Mouse (Mus musculus) CH12.LX (cell line): Measurements from ENCODE around the gene 4931422A03Rik. TPM values are rescaled to one million over a fixed set of nuclear protein-coding genes. Genes with fewer than 3 reads are reported as not detected.
A peak's percentile ranks its signal among the peaks of the same experiment; 100 is the strongest.
"Not testable (repeated sequence)": the region's sequence is repeated elsewhere in the genome, so short reads cannot be mapped to it uniquely, and the experiment has no call there.

Experiments used
- DNase-seq: peaks from one replicate; pipeline ENCODE4 v3.0.0-alpha.2; 2013; ENCODE audit errors: extremely low read depth
- H3K27ac ChIP-seq: 2 replicates; pipeline ENCODE4 v1.5.1; 2012; ENCODE audit warnings: low read depth, mild to moderate bottlenecking, control low read depth, moderate library complexity; ENCODE audit not compliant: insufficient read depth
- H3K27me3 ChIP-seq: replicated peaks from 2 replicates; pipeline ENCODE3; 2012; ENCODE audit warnings: inconsistent platforms
- H3K36me3 ChIP-seq, 2 experiments: replicated peaks in 1 of 2; 2 replicates each; pipeline versions ENCODE3 to v1.6.1; 2012; ENCODE audit warnings: inconsistent platforms in 1 of 2, low read length in 1 of 2, mild to moderate bottlenecking in 1 of 2, mixed read lengths in 1 of 2, moderate library complexity in 1 of 2; ENCODE audit not compliant: control insufficient read depth in 1 of 2, insufficient read depth in 1 of 2
- H3K4me1 ChIP-seq, 2 experiments: 2 replicates each; pipeline ENCODE4 v1.6.1; 2012; ENCODE audit warnings: inconsistent platforms in 1 of 2, moderate library complexity in 1 of 2; ENCODE audit not compliant: insufficient read depth in 2 of 2, control insufficient read depth in 1 of 2
- H3K4me2 ChIP-seq: 2 replicates; pipeline ENCODE4 v1.6.1; 2012; ENCODE audit warnings: low read depth, mild to moderate bottlenecking, control low read depth; ENCODE audit not compliant: poor library complexity, insufficient read depth, severe bottlenecking
- H3K4me3 ChIP-seq, 3 experiments: fragments of 150-350 bp in 1 of 3; sonication (generic) in 1 of 3; replicated peaks in 1 of 3; 2 replicates each; pipeline versions ENCODE3 to v1.5.1; 2011 to 2012; ENCODE audit warnings: low read depth in 2 of 3, low read length in 2 of 3, mild to moderate bottlenecking in 2 of 3, moderate library complexity in 2 of 3, control low read depth in 1 of 3, improper control_type of control experiment in 1 of 3, inconsistent platforms in 1 of 3, mixed read lengths in 1 of 3; ENCODE audit not compliant: poor library complexity in 1 of 3
- H3K79me2 ChIP-seq: replicated peaks from 2 replicates; pipeline ENCODE4 v1.6.1; 2012; ENCODE audit warnings: mild to moderate bottlenecking, moderate library complexity; ENCODE audit not compliant: control insufficient read depth, poor library complexity, insufficient read depth, severe bottlenecking; ENCODE audit errors: extremely low read depth
- H3K9ac ChIP-seq: 2 replicates; pipeline ENCODE4 v1.6.1; 2012; ENCODE audit warnings: low read depth, mild to moderate bottlenecking, control low read depth, moderate library complexity; ENCODE audit not compliant: insufficient read depth
- H3K9me3 ChIP-seq: replicated peaks from 2 replicates; pipeline ENCODE3; 2012; ENCODE audit warnings: low read length, inconsistent platforms, mixed read lengths
- CTCF ChIP-seq, 2 experiments: IDR thresholded peaks in 1 of 2; conservative IDR thresholded peaks in 1 of 2; 2 replicates each; pipeline ENCODE4 v1.5.1; 2011 to 2012; ENCODE audit warnings: low read depth in 2 of 2, low read length in 2 of 2, improper control_type of control experiment in 1 of 2, inconsistent platforms in 1 of 2, mild to moderate bottlenecking in 1 of 2, moderate library complexity in 1 of 2
- JUN ChIP-seq: IDR thresholded peaks from 2 replicates; pipeline ENCODE4 v1.6.1; 2011; ENCODE audit warnings: low read depth, mild to moderate bottlenecking, low read length, improper control_type of control experiment, moderate library complexity; ENCODE audit not compliant: insufficient read depth
- MAFK ChIP-seq: IDR thresholded peaks from 2 replicates; pipeline ENCODE4 v1.6.1; 2011; ENCODE audit warnings: low read length, improper control_type of control experiment; ENCODE audit not compliant: insufficient replicate concordance
- MAX ChIP-seq: IDR thresholded peaks from 2 replicates; pipeline ENCODE4 v1.6.1; 2011; ENCODE audit warnings: low read length, improper control_type of control experiment
- MEF2A ChIP-seq: IDR thresholded peaks from 2 replicates; pipeline ENCODE4 v1.6.1; 2014; ENCODE audit warnings: low read depth, mild to moderate bottlenecking, inconsistent platforms, low read length, improper control_type of control experiment, borderline replicate concordance
- MXI1 ChIP-seq: IDR thresholded peaks from 2 replicates; pipeline ENCODE4 v1.6.1; 2011; ENCODE audit warnings: mild to moderate bottlenecking, low read depth, low read length, improper control_type of control experiment
- NELFE ChIP-seq: IDR thresholded peaks from 2 replicates; pipeline ENCODE4 v1.6.1; 2011; ENCODE audit warnings: low read depth, low read length, improper control_type of control experiment
- ZC3H11A ChIP-seq: IDR thresholded peaks from 2 replicates; pipeline ENCODE4 v1.6.1; 2012; ENCODE audit warnings: low read depth, mild to moderate bottlenecking, inconsistent platforms, low read length, improper control_type of control experiment
- ZKSCAN1 ChIP-seq: IDR thresholded peaks from 2 replicates; pipeline ENCODE4 v1.6.1; 2012; ENCODE audit warnings: low read depth, inconsistent platforms, low read length, improper control_type of control experiment, borderline replicate concordance
- dilution Hi-C: fragments of 300-500 bp; cut with MboI; formaldehyde crosslinking; loops from 2 replicates; pipeline ENCODE4 v1.14.3; 2020; ENCODE audit warnings: low sequenced_read_pairs; ENCODE audit not compliant: extremely low pct_unique_long_range_greater_than_20kb, extremely low pct_ligation_motif_present
- in situ Hi-C: fragments of 300-500 bp; cut with MboI; formaldehyde crosslinking; loops from 3 replicates; pipeline ENCODE4 v1.14.3; 2019; ENCODE audit warnings: low sequenced_read_pairs, low pct_ligation_motif_present, low pct_unique_long_range_greater_than_20kb, mixed read lengths
- polyA plus RNA-seq: library from polyadenylated mRNA; unstranded; fragments of >175 nt; gene quantifications from 2 replicates; pipeline ENCODE4 v1.2.1, GENCODE M21; 2012; ENCODE audit warnings: low read depth; ENCODE audit not compliant: insufficient read length
- total RNA-seq, 2 experiments: library from RNA; depleted of rRNA; stranded (reverse); fragments of 300-350 nt in 1 of 2; fragments of >200 nt in 1 of 2; gene quantifications; 2 replicates each; pipeline ENCODE4 v1.2.3; 2012 to 2014

The 4931422A03Rik gene
- total and polyA plus RNA-seq, 3 experiments, result 0.68 to 2.4 TPM; not detected in 1

GRCm38 (mm10) chr2:103991303-103991702 lies 36.9 kb downstream of the 4931422A03Rik start:
- Histone ChIP-seq H3K27me3 (no peaks in the 10 kb centered on the region), H3K27ac (no peak overlapping the region), H3K36me3 (no peaks in the 10 kb centered on the region), H3K9me3 (no peaks in the 10 kb centered on the region), H3K79me2 (no peaks in the 10 kb centered on the region), H3K4me1 (peaks cover 0 to 25% of the 10 kb centered on the region in 2 experiments; a peak in 2 of 4 replicates), H3K9ac (no peak overlapping the region), H3K4me2 (no peak overlapping the region), H3K4me3 (no peak overlapping the region)
- DNase-seq, result no peak
- dilution Hi-C loops, result no loop called here
- no peak for TF ChIP-seq MAX
- peak in 1 of 2 experiments; percentile 23; a peak in 1 of 4 replicates for TF ChIP-seq CTCF (conservative IDR thresholded peaks at IDR 0.05 in 1 of 2, IDR thresholded peaks at IDR 0.05 in 1 of 2; ENCODE audit: low read depth in 2 of 2, low read length in 2 of 2)
- no peak for TF ChIP-seq ZC3H11A
- TF ChIP-seq, all 38 proteins: peak for 1
- in situ Hi-C loops, result loop anchor here (25.0 kb wide), 1 partner anchor 529 kb away; no protein-coding TSS in a partner anchor

- H3K27ac ChIP-seq, result no peak overlapping the region
- dilution Hi-C loops (no loop called here), in situ Hi-C loops (loop anchor here (25.0 kb wide), 1 partner anchor 527 kb away; no protein-coding TSS in a partner anchor)
- no peaks in the 10 kb centered on the region for H3K36me3 ChIP-seq
- no peak overlapping the region for H3K4me3 ChIP-seq
- no peak overlapping the region for H3K4me2 ChIP-seq
- no peaks in the 10 kb centered on the region for H3K79me2 ChIP-seq
- H3K9ac ChIP-seq, result no peak overlapping the region
- H3K9me3 ChIP-seq, result no peaks in the 10 kb centered on the region
- peaks cover 0 to 25% of the 10 kb centered on the region in 2 experiments; a peak in 2 of 4 replicates for H3K4me1 ChIP-seq
- no peaks in the 10 kb centered on the region for H3K27me3 ChIP-seq
- TF ChIP-seq MXI1 (no peak), JUN (no peak), ZKSCAN1 (no peak), MEF2A (no peak), MAFK (no peak), NELFE (no peak), ZC3H11A (no peak)
- DNase-seq, result no peak
Observed at GRCm38 (mm10) chr2:103989724-103990123, 38.4 kb downstream of the 4931422A03Rik start.

GRCm38 (mm10) chr2:103987595-103987994 lies 40.6 kb downstream of the 4931422A03Rik start:
- H3K4me3 ChIP-seq, H3K9ac ChIP-seq, H3K36me3 ChIP-seq, DNase-seq, H3K27me3 ChIP-seq, H3K79me2 ChIP-seq, dilution Hi-C loops, H3K27ac ChIP-seq, H3K9me3 ChIP-seq, H3K4me2 ChIP-seq: not testable (repeated sequence)
- in situ Hi-C loops, result loop anchor here (25.0 kb wide), 1 partner anchor 525 kb away; no protein-coding TSS in a partner anchor
- H3K4me1 ChIP-seq, result peaks cover 0 to 22% of the 10 kb centered on the region in 2 experiments; a peak in 2 of 4 replicates
